Mouse (Mus musculus) heart, embryonic 15.5 days (tissue): ENCODE measurements around the gene Lonp2. TPM values are rescaled to one million over a fixed set of nuclear protein-coding genes. Genes with fewer than 3 reads are reported as not detected.
A peak's percentile ranks its signal among the peaks of the same experiment; 100 is the strongest.

Experiments used
- ATAC-seq: fragments of 200-750 bp; cut with Nextera tagmentation; replicated peaks from 2 replicates; pipeline ENCODE4 v1.8.0; 2017; ENCODE audit warnings: low read depth, moderate TSS enrichment; ENCODE audit not compliant: insufficient number of reproducible peaks, insufficient read depth, low FRiP score
- H3K27ac ChIP-seq: fragments of 300-500 bp; sonication (generic); 2 replicates; pipeline ENCODE4 v1.5.1; 2015; ENCODE audit warnings: mild to moderate bottlenecking, inconsistent platforms
- H3K27me3 ChIP-seq: fragments of 300-500 bp; sonication (generic); 2 replicates; pipeline ENCODE4 v1.6.1; 2015; ENCODE audit warnings: inconsistent platforms
- H3K36me3 ChIP-seq: fragments of 300-500 bp; sonication (generic); 2 replicates; pipeline ENCODE4 v1.6.1; 2015; ENCODE audit warnings: mild to moderate bottlenecking, inconsistent platforms
- H3K4me1 ChIP-seq: fragments of 300-500 bp; sonication (generic); replicated peaks from 2 replicates; pipeline ENCODE4 v1.6.1; 2015; ENCODE audit warnings: inconsistent platforms
- H3K4me2 ChIP-seq: fragments of 300-500 bp; sonication (generic); 2 replicates; pipeline ENCODE4 v1.6.1; 2015; ENCODE audit warnings: inconsistent platforms, mild to moderate bottlenecking, moderate library complexity
- H3K4me3 ChIP-seq: fragments of 300-500 bp; sonication (generic); 2 replicates; pipeline ENCODE4 v1.5.1; 2015; ENCODE audit warnings: mild to moderate bottlenecking, inconsistent platforms
- H3K9ac ChIP-seq: fragments of 300-500 bp; sonication (generic); 2 replicates; pipeline ENCODE4 v1.6.1; 2015; ENCODE audit warnings: mild to moderate bottlenecking, inconsistent platforms
- H3K9me3 ChIP-seq: fragments of 300-500 bp; sonication (generic); replicated peaks from 2 replicates; pipeline ENCODE4 v1.6.1; 2016; ENCODE audit warnings: inconsistent platforms
- WGBS: fragments of 180-500 bp; shearing (Covaris S2); methylation state at CpG from one replicate; pipeline ENCODE4 v1.1.7; 2015; ENCODE audit warnings: mixed read lengths; 5-methylcytosine and 5-hydroxymethylcytosine counted together
- polyA plus RNA-seq: library from polyadenylated mRNA; unstranded; fragments of >200 nt; fragmentation: Nextera tagmentation; extraction: Ambion mirVana; gene quantifications from 2 replicates; pipeline ENCODE4 v1.2.1, GENCODE M21; 2015

Gene Lonp2
- polyA plus RNA-seq, result 53.8 and 61.9 TPM in 2 replicates

GRCm38 (mm10) chr8:86623911-86624731 lies at the start of gene Lonp2:
Gene Lonp2, plus strand, starts transcription at chr8:86624043.
- H3K36me3 ChIP-seq, result no peaks in the 10 kb centered on the region
- under 1% methylated on average over 62 of the region's 62 CpGs for WGBS
- no peaks in the 10 kb centered on the region for H3K9me3 ChIP-seq
- peak within 1 kb of the TSS; percentile 82 for H3K4me2 ChIP-seq
- peaks cover 14% of the 10 kb centered on the region for H3K4me1 ChIP-seq
- peak; percentile 98 for ATAC-seq
- H3K4me3 ChIP-seq, result peak within 1 kb of the TSS; percentile 96
- H3K27ac ChIP-seq, result peak within 1 kb of the TSS; percentile 89
- H3K27me3 ChIP-seq, result no peaks in the 10 kb centered on the region
- peak within 1 kb of the TSS; percentile 76 for H3K9ac ChIP-seq

- H3K9ac ChIP-seq, result no peak overlapping the region
- no peak overlapping the region for H3K4me3 ChIP-seq
- WGBS, result 85% methylated on average over 8 of the region's 8 CpGs
- no peaks in the 10 kb centered on the region for H3K36me3 ChIP-seq
- ATAC-seq, result no peak
- no peaks in the 10 kb centered on the region for H3K9me3 ChIP-seq
- no peak overlapping the region for H3K27ac ChIP-seq
- H3K27me3 ChIP-seq, result no peaks in the 10 kb centered on the region
- H3K4me1 ChIP-seq, result peaks cover 7% of the 10 kb centered on the region
- H3K4me2 ChIP-seq, result no peak overlapping the region
These were observed 46.3 kb upstream of the Lonp2 start for GRCm38 (mm10) chr8:86577547-86577946.

- H3K4me2 ChIP-seq, result peak overlapping the region; percentile 11; the same call in 1 of the 2 replicates
These were observed 45.8 kb upstream of the Lonp2 start for GRCm38 (mm10) chr8:86578076-86578475.

GRCm38 (mm10) chr8:86578693-86579092 lies 45.1 kb upstream of the Lonp2 start:
- Histone ChIP-seq H3K4me2 (no peak overlapping the region), H3K9me3 (no peaks in the 10 kb centered on the region), H3K4me1 (peaks cover 7% of the 10 kb centered on the region), H3K27ac (no peak overlapping the region), H3K4me3 (no peak overlapping the region), H3K9ac (no peak overlapping the region), H3K27me3 (no peaks in the 10 kb centered on the region), H3K36me3 (no peaks in the 10 kb centered on the region)
- no peak for ATAC-seq
- WGBS, result 66% methylated on average over 8 of the region's 8 CpGs

More at GRCm38 (mm10) chr8:86578076-86578475, 45.8 kb upstream of the Lonp2 start:
- Histone ChIP-seq H3K4me1 (peaks cover 7% of the 10 kb centered on the region), H3K9me3 (no peaks in the 10 kb centered on the region), H3K27me3 (no peaks in the 10 kb centered on the region), H3K27ac (no peak overlapping the region), H3K9ac (no peak overlapping the region), H3K36me3 (no peaks in the 10 kb centered on the region), H3K4me3 (no peak overlapping the region)
- 20% methylated on average over 9 of the region's 9 CpGs for WGBS
- no peak for ATAC-seq

GRCm38 (mm10) chr8:86580458-86580857 lies 43.4 kb upstream of the Lonp2 start, which contains the start of gene Abcc12:
Gene Abcc12, minus strand, starts transcription at chr8:86580686.
- no peak within 1 kb of the TSS for H3K9ac ChIP-seq
- H3K27ac ChIP-seq, result no peak within 1 kb of the TSS
- no peaks in the 10 kb centered on the region for H3K9me3 ChIP-seq
- no peak within 1 kb of the TSS for H3K4me2 ChIP-seq
- H3K27me3 ChIP-seq, result no peaks in the 10 kb centered on the region
- ATAC-seq, result no peak
- no peak within 1 kb of the TSS for H3K4me3 ChIP-seq
- peaks cover 7% of the 10 kb centered on the region for H3K4me1 ChIP-seq
- no peaks in the 10 kb centered on the region for H3K36me3 ChIP-seq

GRCm38 (mm10) chr8:86581921-86582331 lies 41.9 kb upstream of the Lonp2 start:
- WGBS, result 74% methylated on average over 4 of the region's 4 CpGs
- H3K27me3 ChIP-seq, result no peaks in the 10 kb centered on the region
- H3K4me1 ChIP-seq, result peaks cover 7% of the 10 kb centered on the region
- ATAC-seq, result no peak
- H3K9ac ChIP-seq, result no peak overlapping the region
- H3K9me3 ChIP-seq, result no peaks in the 10 kb centered on the region
- H3K4me3 ChIP-seq, result no peak overlapping the region
- H3K27ac ChIP-seq, result no peak overlapping the region
- no peak overlapping the region for H3K4me2 ChIP-seq
- no peaks in the 10 kb centered on the region for H3K36me3 ChIP-seq

- WGBS, result 8% methylated on average over 11 of the region's 11 CpGs
- H3K9ac ChIP-seq, result 0 out of 2 replicates have a peak overlapping the region, but pooled peaks have one; percentile 23
- peak; percentile 60; the same call in 1 of the 2 replicates for ATAC-seq
These were observed 38.7 kb upstream of the Lonp2 start for GRCm38 (mm10) chr8:86585118-86585517.

GRCm38 (mm10) chr8:86585532-86585931 lies 38.3 kb upstream of the Lonp2 start:
- no peaks in the 10 kb centered on the region for H3K27me3 ChIP-seq
- H3K9ac ChIP-seq, result 0 out of 2 replicates have a peak overlapping the region, but pooled peaks have one; percentile 23
- no peak; the same call in 1 of the 2 replicates for ATAC-seq
- H3K36me3 ChIP-seq, result no peaks in the 10 kb centered on the region
- no peaks in the 10 kb centered on the region for H3K9me3 ChIP-seq
- peak overlapping the region; percentile 83 for H3K4me2 ChIP-seq
- H3K4me1 ChIP-seq, result no peaks in the 10 kb centered on the region
- peak overlapping the region; percentile 52 for H3K4me3 ChIP-seq
- WGBS, result 2% methylated on average over 16 of the region's 16 CpGs
- H3K27ac ChIP-seq, result no peak overlapping the region

More at GRCm38 (mm10) chr8:86585118-86585517, 38.7 kb upstream of the Lonp2 start:
- Histone ChIP-seq H3K27ac (no peak overlapping the region), H3K4me2 (peak overlapping the region; percentile 83), H3K4me1 (no peaks in the 10 kb centered on the region), H3K27me3 (no peaks in the 10 kb centered on the region), H3K9me3 (no peaks in the 10 kb centered on the region), H3K36me3 (no peaks in the 10 kb centered on the region), H3K4me3 (peak overlapping the region; percentile 52)

GRCm38 (mm10) chr8:86586058-86586457 lies 37.8 kb upstream of the Lonp2 start:
- Histone ChIP-seq H3K27me3 (no peaks in the 10 kb centered on the region), H3K4me1 (no peaks in the 10 kb centered on the region), H3K4me2 (no peak overlapping the region), H3K36me3 (no peaks in the 10 kb centered on the region), H3K4me3 (no peak overlapping the region), H3K9ac (no peak overlapping the region), H3K27ac (no peak overlapping the region), H3K9me3 (no peaks in the 10 kb centered on the region)
- no peak for ATAC-seq
- 39% methylated on average over 5 of the region's 5 CpGs for WGBS

GRCm38 (mm10) chr8:86586642-86587041 lies 37.2 kb upstream of the Lonp2 start:
- WGBS, result 51% methylated on average over 6 of the region's 6 CpGs
- H3K27ac ChIP-seq, result no peak overlapping the region
- H3K36me3 ChIP-seq, result no peaks in the 10 kb centered on the region
- H3K27me3 ChIP-seq, result no peaks in the 10 kb centered on the region
- no peaks in the 10 kb centered on the region for H3K4me1 ChIP-seq
- no peaks in the 10 kb centered on the region for H3K9me3 ChIP-seq
- ATAC-seq, result no peak
- no peak overlapping the region for H3K9ac ChIP-seq
- H3K4me2 ChIP-seq, result no peak overlapping the region
- no peak overlapping the region for H3K4me3 ChIP-seq

- no peak overlapping the region for H3K4me2 ChIP-seq
- 82% methylated on average over 5 of the region's 5 CpGs for WGBS
- H3K27ac ChIP-seq, result no peak overlapping the region
- H3K36me3 ChIP-seq, result no peaks in the 10 kb centered on the region
- H3K4me3 ChIP-seq, result no peak overlapping the region
- H3K27me3 ChIP-seq, result no peaks in the 10 kb centered on the region
- no peaks in the 10 kb centered on the region for H3K9me3 ChIP-seq
- ATAC-seq, result no peak
- no peak overlapping the region for H3K9ac ChIP-seq
- H3K4me1 ChIP-seq, result no peaks in the 10 kb centered on the region
These were observed 35.5 kb upstream of the Lonp2 start for GRCm38 (mm10) chr8:86588338-86588737.
